Mouse (Mus musculus) CH12.LX (cell line): ENCODE results near the gene Ttc17. TPM values are rescaled to one million over a fixed set of nuclear protein-coding genes. Genes with fewer than 3 reads are reported as not detected.

Source experiments
- DNase-seq: peaks from one replicate; pipeline ENCODE4 v3.0.0-alpha.2; 2013; ENCODE audit errors: extremely low read depth
- H3K27ac ChIP-seq: 2 replicates; pipeline ENCODE4 v1.5.1; 2012; ENCODE audit warnings: low read depth, mild to moderate bottlenecking, control low read depth, moderate library complexity; ENCODE audit not compliant: insufficient read depth
- H3K27me3 ChIP-seq: replicated peaks from 2 replicates; pipeline ENCODE3; 2012; ENCODE audit warnings: inconsistent platforms
- H3K36me3 ChIP-seq, 2 experiments: replicated peaks in 1 of 2; 2 replicates each; pipeline versions ENCODE3 to v1.6.1; 2012; ENCODE audit warnings: inconsistent platforms in 1 of 2, low read length in 1 of 2, mild to moderate bottlenecking in 1 of 2, mixed read lengths in 1 of 2, moderate library complexity in 1 of 2; ENCODE audit not compliant: control insufficient read depth in 1 of 2, insufficient read depth in 1 of 2
- H3K4me1 ChIP-seq, 2 experiments: 2 replicates each; pipeline ENCODE4 v1.6.1; 2012; ENCODE audit warnings: inconsistent platforms in 1 of 2, moderate library complexity in 1 of 2; ENCODE audit not compliant: insufficient read depth in 2 of 2, control insufficient read depth in 1 of 2
- H3K4me2 ChIP-seq: 2 replicates; pipeline ENCODE4 v1.6.1; 2012; ENCODE audit warnings: low read depth, mild to moderate bottlenecking, control low read depth; ENCODE audit not compliant: poor library complexity, insufficient read depth, severe bottlenecking
- H3K4me3 ChIP-seq, 3 experiments: fragments of 150-350 bp in 1 of 3; sonication (generic) in 1 of 3; replicated peaks in 1 of 3; 2 replicates each; pipeline versions ENCODE3 to v1.5.1; 2011 to 2012; ENCODE audit warnings: low read depth in 2 of 3, low read length in 2 of 3, mild to moderate bottlenecking in 2 of 3, moderate library complexity in 2 of 3, control low read depth in 1 of 3, improper control_type of control experiment in 1 of 3, inconsistent platforms in 1 of 3, mixed read lengths in 1 of 3; ENCODE audit not compliant: poor library complexity in 1 of 3
- H3K79me2 ChIP-seq: replicated peaks from 2 replicates; pipeline ENCODE4 v1.6.1; 2012; ENCODE audit warnings: mild to moderate bottlenecking, moderate library complexity; ENCODE audit not compliant: control insufficient read depth, poor library complexity, insufficient read depth, severe bottlenecking; ENCODE audit errors: extremely low read depth
- H3K9ac ChIP-seq: 2 replicates; pipeline ENCODE4 v1.6.1; 2012; ENCODE audit warnings: low read depth, mild to moderate bottlenecking, control low read depth, moderate library complexity; ENCODE audit not compliant: insufficient read depth
- H3K9me3 ChIP-seq: replicated peaks from 2 replicates; pipeline ENCODE3; 2012; ENCODE audit warnings: low read length, inconsistent platforms, mixed read lengths
- BHLHE40 ChIP-seq: IDR thresholded peaks from 2 replicates; pipeline ENCODE4 v1.6.1; 2011; ENCODE audit warnings: mild to moderate bottlenecking, low read depth, low read length, improper control_type of control experiment
- CHD1 ChIP-seq: IDR thresholded peaks from 2 replicates; pipeline ENCODE4 v1.6.1; 2012; ENCODE audit warnings: low read depth, low read length, improper control_type of control experiment, inconsistent platforms
- CHD2 ChIP-seq: IDR thresholded peaks from 2 replicates; pipeline ENCODE4 v1.6.1; 2011; ENCODE audit warnings: low read length, improper control_type of control experiment
- E2F4 ChIP-seq: IDR thresholded peaks from 2 replicates; pipeline ENCODE4 v1.6.1; 2011; ENCODE audit warnings: low read depth, low read length, improper control_type of control experiment; ENCODE audit not compliant: insufficient replicate concordance
- ETS1 ChIP-seq: conservative IDR thresholded peaks from 2 replicates; pipeline ENCODE4 v1.6.1; 2012; ENCODE audit warnings: low read depth, mild to moderate bottlenecking, inconsistent platforms, low read length, improper control_type of control experiment, moderate library complexity
- IRF4 ChIP-seq: IDR thresholded peaks from 2 replicates; pipeline ENCODE4 v1.6.1; 2014; ENCODE audit warnings: low read depth, mild to moderate bottlenecking, inconsistent platforms, low read length, improper control_type of control experiment
- JUN ChIP-seq: IDR thresholded peaks from 2 replicates; pipeline ENCODE4 v1.6.1; 2011; ENCODE audit warnings: low read depth, mild to moderate bottlenecking, low read length, improper control_type of control experiment, moderate library complexity; ENCODE audit not compliant: insufficient read depth
- MAFK ChIP-seq: IDR thresholded peaks from 2 replicates; pipeline ENCODE4 v1.6.1; 2011; ENCODE audit warnings: low read length, improper control_type of control experiment; ENCODE audit not compliant: insufficient replicate concordance
- MAX ChIP-seq: IDR thresholded peaks from 2 replicates; pipeline ENCODE4 v1.6.1; 2011; ENCODE audit warnings: low read length, improper control_type of control experiment
- MAZ ChIP-seq: IDR thresholded peaks from 2 replicates; pipeline ENCODE4 v1.6.1; 2012; ENCODE audit warnings: low read depth, mild to moderate bottlenecking, inconsistent platforms, low read length, improper control_type of control experiment, moderate library complexity
- MXI1 ChIP-seq: IDR thresholded peaks from 2 replicates; pipeline ENCODE4 v1.6.1; 2011; ENCODE audit warnings: mild to moderate bottlenecking, low read depth, low read length, improper control_type of control experiment
- NELFE ChIP-seq: IDR thresholded peaks from 2 replicates; pipeline ENCODE4 v1.6.1; 2011; ENCODE audit warnings: low read depth, low read length, improper control_type of control experiment
- NRF1 ChIP-seq: IDR thresholded peaks from 2 replicates; pipeline ENCODE4 v1.6.1; 2014; ENCODE audit warnings: low read depth, mild to moderate bottlenecking, inconsistent platforms, low read length, improper control_type of control experiment, moderate library complexity
- PAX5 ChIP-seq: IDR thresholded peaks from 2 replicates; pipeline ENCODE4 v1.6.1; 2012; ENCODE audit warnings: low read length, inconsistent platforms, mixed read lengths
- RAD21 ChIP-seq: IDR thresholded peaks from 2 replicates; pipeline ENCODE4 v1.6.1; 2011; ENCODE audit warnings: low read depth, mild to moderate bottlenecking, low read length, improper control_type of control experiment, moderate library complexity
- TBP ChIP-seq: conservative IDR thresholded peaks from 2 replicates; pipeline ENCODE4 v1.6.1; 2011; ENCODE audit warnings: low read depth, low read length, improper control_type of control experiment
- TCF12 ChIP-seq: IDR thresholded peaks from 2 replicates; pipeline ENCODE4 v1.6.1; 2014; ENCODE audit warnings: low read depth, mild to moderate bottlenecking, inconsistent platforms, low read length, improper control_type of control experiment
- UBTF ChIP-seq: IDR thresholded peaks from 2 replicates; pipeline ENCODE4 v1.6.1; 2012; ENCODE audit warnings: low read depth, mild to moderate bottlenecking, inconsistent platforms, low read length, improper control_type of control experiment, moderate library complexity
- USF1 ChIP-seq: IDR thresholded peaks from 2 replicates; pipeline ENCODE4 v1.6.1; 2014; ENCODE audit warnings: low read depth, mild to moderate bottlenecking, inconsistent platforms, low read length, improper control_type of control experiment
- USF2 ChIP-seq: conservative IDR thresholded peaks from 2 replicates; pipeline ENCODE4 v1.6.1; 2011; ENCODE audit warnings: low read depth, low read length, improper control_type of control experiment
- ZKSCAN1 ChIP-seq: IDR thresholded peaks from 2 replicates; pipeline ENCODE4 v1.6.1; 2012; ENCODE audit warnings: low read depth, inconsistent platforms, low read length, improper control_type of control experiment, borderline replicate concordance
- ZMIZ1 ChIP-seq: IDR thresholded peaks from 2 replicates; pipeline ENCODE4 v1.6.1; 2012; ENCODE audit warnings: low read depth, mild to moderate bottlenecking, inconsistent platforms, low read length, improper control_type of control experiment
- dilution Hi-C: fragments of 300-500 bp; cut with MboI; formaldehyde crosslinking; loops from 2 replicates; pipeline ENCODE4 v1.14.3; 2020; ENCODE audit warnings: low sequenced_read_pairs; ENCODE audit not compliant: extremely low pct_unique_long_range_greater_than_20kb, extremely low pct_ligation_motif_present
- in situ Hi-C: fragments of 300-500 bp; cut with MboI; formaldehyde crosslinking; loops from 3 replicates; pipeline ENCODE4 v1.14.3; 2019; ENCODE audit warnings: low sequenced_read_pairs, low pct_ligation_motif_present, low pct_unique_long_range_greater_than_20kb, mixed read lengths
- polyA plus RNA-seq: library from polyadenylated mRNA; unstranded; fragments of >175 nt; gene quantifications from 2 replicates; pipeline ENCODE4 v1.2.1, GENCODE M21; 2012; ENCODE audit warnings: low read depth; ENCODE audit not compliant: insufficient read length
- total RNA-seq, 2 experiments: library from RNA; depleted of rRNA; stranded (reverse); fragments of 300-350 nt in 1 of 2; fragments of >200 nt in 1 of 2; gene quantifications; 2 replicates each; pipeline ENCODE4 v1.2.3; 2012 to 2014

The Ttc17 gene
- total and polyA plus RNA-seq, 3 experiments: 13.2 to 17.9 (median 13.8) TPM

DNA sequence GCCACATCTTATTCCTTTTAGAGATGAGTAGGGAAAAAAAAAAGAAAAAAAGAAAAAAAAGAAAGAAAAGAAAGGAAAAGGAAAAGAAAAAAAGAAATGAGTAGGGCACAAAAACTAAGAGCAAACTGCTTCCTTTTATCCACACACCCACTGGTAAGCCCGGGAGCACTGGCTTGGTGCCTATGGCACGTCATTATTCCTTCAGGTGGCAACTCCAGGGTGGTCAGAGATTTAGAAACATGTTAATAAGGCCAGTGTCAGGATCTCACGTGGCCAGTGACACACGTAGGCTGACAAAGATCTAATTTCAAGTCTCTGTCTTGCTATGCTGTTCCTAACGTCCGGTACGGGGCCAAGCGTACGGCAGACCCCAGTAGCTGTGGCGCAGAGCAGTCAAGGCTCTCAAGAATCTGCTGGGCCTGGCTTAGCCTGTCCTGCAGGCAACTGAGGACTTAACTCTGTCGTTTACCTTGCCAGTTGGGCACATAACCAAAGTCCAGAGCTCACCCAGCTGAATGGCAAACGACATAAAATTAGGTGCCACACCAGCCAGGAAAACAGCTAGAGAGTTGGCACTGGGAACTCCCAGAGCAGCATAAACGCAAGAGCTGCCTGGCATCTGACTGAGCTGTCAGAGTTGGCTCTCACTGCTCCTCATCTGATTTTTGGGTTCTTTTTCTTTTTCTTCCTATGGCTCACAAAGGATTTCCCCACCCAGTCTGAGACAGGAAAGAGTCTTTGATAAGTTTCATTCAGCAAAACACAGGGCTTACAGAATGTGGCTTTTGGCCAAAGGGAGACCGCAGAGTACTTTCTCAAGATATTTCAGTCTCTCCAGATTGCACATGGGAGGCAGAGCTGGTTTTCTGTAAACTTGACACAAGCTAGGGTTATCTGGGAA is 72.4 kb downstream of the Ttc17 start:
- Histone ChIP-seq H3K9ac (no peak overlapping the region), H3K79me2 (no peaks in the 10 kb centered on the region), H3K4me3 (no peak overlapping the region), H3K27me3 (no peaks in the 10 kb centered on the region), H3K36me3 (peaks cover 33 to 80% of the 10 kb centered on the region in 2 experiments)
- dilution Hi-C loops: no loop called here
- TF ChIP-seq UBTF: no peak
- no peak for TF ChIP-seq E2F4
- no peak for TF ChIP-seq TCF12
- TF ChIP-seq CHD2: no peak
- TF ChIP-seq JUN: no peak
- TF ChIP-seq USF1: no peak
- TF ChIP-seq MAFK: no peak
- no peak for TF ChIP-seq NELFE
- TF ChIP-seq RAD21: no peak
- TF ChIP-seq ZKSCAN1: no peak
- TF ChIP-seq IRF4: no peak
- TF ChIP-seq MAZ: no peak
- no peak for TF ChIP-seq USF2
- no peak for TF ChIP-seq PAX5
- no peak for TF ChIP-seq MAX
- no peak for TF ChIP-seq BHLHE40
- no peak for TF ChIP-seq TBP
- TF ChIP-seq NRF1: no peak
- no peak for TF ChIP-seq ETS1
- TF ChIP-seq, all 38 proteins: peak for 0
- Histone ChIP-seq H3K4me2 (no peak overlapping the region), H3K27ac (no peak overlapping the region), H3K4me1 (no peaks in the 10 kb centered on the region), H3K9me3 (no peaks in the 10 kb centered on the region)
- no peak for DNase-seq
- in situ Hi-C loops: no loop called here

GRCm38 (mm10) chr2:94333086-94333485 is 73.4 kb downstream of the Ttc17 start:
- in situ Hi-C loops: no loop called here
- Histone ChIP-seq H3K4me3 (no peak overlapping the region), H3K27ac (no peak overlapping the region), H3K4me2 (no peak overlapping the region), H3K4me1 (no peaks in the 10 kb centered on the region), H3K27me3 (no peaks in the 10 kb centered on the region), H3K9ac (no peak overlapping the region), H3K9me3 (no peaks in the 10 kb centered on the region), H3K79me2 (no peaks in the 10 kb centered on the region), H3K36me3 (peaks cover 34 to 84% of the 10 kb centered on the region in 2 experiments)
- DNase-seq: no peak
- dilution Hi-C loops: no loop called here
- no peak for TF ChIP-seq CHD1
- TF ChIP-seq NELFE: no peak
- TF ChIP-seq JUN: no peak
- no peak for TF ChIP-seq MXI1
- no peak for TF ChIP-seq MAFK
- TF ChIP-seq ZMIZ1: no peak
